Mouse (Mus musculus): ENCODE data around the gene Tdrd1.

The Tdrd1 gene

DNA sequence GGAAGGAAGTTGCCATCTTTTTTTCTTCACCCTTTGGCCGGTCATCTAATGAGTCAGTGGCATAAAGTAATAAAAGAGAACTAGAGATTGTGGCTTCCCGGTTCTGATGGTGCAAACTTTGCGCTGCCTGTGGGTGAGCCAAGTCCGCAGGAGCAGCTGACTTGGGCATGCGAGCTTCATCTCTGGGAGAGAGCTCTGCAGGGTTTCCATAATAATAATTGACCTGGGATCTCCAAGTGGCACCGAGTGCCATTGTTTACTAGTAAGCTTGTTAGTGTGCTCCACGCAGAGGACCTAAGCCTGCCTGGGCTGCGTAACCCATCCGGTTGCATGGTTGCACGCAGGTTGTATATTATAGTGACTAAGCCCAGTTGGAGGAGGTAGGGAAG lies 3.6 kb upstream of the Tdrd1 start:
- in situ Hi-C loops (cut with MboI; ENCODE audit: low sequenced_read_pairs) = no loop called here

DNA sequence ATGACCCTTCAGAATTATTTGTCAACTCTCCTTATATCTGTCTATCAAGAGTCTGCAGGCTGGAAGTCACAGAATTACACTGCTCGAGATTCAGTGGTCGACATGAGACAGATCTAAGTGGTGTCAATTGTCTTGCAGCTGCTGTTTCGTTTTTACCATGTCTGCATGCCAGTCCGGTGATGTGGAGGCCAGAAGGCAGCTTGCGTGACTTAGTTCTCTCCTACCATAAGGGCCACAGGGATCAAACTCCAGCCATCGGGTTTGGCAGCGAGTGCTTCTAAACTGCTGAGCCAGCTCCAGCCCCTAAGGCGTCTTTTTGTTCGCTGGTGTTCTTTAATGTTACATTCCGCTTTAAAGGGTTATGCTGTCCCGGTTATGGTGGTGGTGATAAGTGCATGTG lies 2.3 kb downstream of the Tdrd1 start:
- in situ Hi-C loops (cut with MboI; ENCODE audit: low sequenced_read_pairs) = no loop called here

DNA sequence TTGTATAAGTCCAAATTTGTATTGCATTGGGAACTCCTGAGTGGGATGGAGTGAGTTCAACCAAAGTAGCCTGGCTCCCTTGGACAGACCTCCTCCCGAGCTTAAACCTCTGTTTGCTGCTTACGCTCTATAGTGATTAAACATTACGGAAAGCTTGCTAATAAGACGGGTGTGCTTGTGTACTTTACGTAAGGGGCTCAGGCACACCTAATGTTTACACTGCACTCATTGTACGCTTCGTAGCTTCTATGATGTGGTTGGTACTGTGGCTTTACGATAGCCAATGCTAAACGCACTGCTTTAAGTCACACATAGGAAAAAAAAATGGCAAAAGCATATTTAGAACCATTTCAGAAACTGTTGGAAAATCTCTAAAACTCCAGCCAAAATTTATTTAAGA lies 3.3 kb downstream of the Tdrd1 start:
- in situ Hi-C loops (cut with MboI; ENCODE audit: low sequenced_read_pairs) = no loop called here

DNA sequence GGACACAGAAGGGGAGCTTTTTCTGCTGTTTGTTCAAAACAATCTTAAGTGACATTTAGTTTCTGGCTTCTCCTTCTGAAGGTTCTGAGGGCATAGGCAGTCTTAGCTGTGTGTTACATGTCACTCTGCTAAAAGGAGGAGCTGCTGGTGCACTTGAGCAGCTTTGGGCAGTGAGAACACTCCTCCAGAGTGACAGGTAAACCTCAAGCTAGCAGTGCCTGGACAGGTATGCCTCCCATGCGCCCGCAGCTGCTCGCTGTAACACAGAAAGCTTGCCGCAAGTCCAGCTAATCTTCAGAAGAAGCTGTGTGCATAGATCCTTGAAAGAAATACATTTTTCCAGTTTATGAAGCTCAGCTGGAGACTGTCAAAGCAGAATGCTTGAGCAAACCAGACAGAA lies 4.2 kb downstream of the Tdrd1 start:
- in situ Hi-C loops (cut with MboI; ENCODE audit: low sequenced_read_pairs) = no loop called here

DNA sequence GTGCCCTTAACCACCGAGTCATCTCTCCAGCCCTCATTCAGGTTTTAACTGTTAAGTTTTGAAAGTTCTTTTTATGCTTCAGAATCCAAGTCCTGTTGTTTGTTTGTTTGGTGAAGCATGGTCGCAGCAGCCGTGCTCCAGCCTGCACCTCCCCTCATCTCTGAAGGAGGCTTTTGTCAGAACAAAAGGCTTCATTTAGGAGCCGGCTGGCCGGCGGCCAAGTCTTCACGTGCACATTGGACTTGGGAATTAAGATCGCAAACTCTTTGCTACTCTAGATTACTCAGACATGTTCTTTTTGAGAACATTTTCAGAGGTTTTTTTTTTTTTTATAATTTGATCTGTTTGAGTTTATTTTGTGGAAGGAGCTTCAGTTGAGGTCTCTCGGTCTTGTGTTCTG lies 9.3 kb downstream of the Tdrd1 start:
- in situ Hi-C loops (cut with MboI; ENCODE audit: low sequenced_read_pairs) = no loop called here

DNA sequence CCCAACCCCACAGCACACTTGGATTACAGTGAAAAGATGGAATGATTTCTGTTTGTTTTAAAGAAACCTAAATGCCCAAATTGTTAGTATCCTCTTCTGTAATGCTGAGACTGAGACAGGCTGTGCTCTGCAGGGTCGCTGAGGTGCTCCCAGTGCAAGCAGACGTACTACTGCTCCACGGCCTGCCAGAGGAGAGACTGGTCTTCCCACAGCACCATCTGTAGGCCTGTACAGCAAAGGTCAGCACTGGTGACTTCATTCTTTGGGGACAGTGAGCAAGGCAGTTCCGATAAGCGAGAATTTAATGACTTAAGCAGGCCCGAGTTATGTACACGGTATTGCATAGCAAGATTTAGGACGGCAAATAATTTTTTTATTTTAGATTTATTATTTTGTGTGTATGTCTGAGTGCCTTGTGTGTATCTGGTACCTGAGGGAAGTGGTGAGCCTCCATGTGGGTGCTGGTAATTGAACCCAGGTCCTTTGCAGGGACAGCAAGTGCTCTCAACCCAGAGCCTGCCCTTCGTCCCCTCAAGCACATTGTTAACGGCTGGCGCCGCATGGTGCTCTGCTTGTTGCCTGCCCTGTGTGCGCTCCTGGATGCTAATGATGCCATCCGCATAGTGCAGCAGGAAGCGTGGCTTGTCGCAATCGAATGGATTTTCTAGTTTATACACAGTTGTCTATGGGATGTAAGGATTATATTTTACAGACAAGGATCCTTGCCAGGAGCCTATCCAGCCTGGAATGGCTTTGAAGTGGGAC lies 13.1 kb downstream of the Tdrd1 start:
- in situ Hi-C loops (cut with MboI; ENCODE audit: low sequenced_read_pairs) = no loop called here

DNA sequence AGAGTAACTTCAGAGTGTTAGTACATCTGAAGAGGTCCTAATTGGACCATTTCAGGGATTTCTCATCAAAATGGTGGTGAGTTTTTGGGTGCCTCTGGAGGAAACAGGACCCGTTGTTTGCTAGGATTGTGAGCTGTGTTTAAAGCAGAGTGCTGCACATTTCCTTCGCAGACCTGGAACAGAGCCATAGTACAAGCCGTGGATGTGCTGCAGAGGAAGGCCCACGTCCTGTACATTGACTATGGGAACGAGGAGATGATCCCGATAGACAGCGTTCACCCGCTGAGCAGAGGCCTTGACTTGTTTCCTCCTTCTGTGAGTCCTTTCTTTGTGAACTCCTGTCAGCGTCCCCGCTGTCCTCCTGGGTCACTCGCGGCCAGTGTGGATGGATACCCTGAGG lies 17.0 kb downstream of the Tdrd1 start:
- in situ Hi-C loops (cut with MboI; ENCODE audit: low sequenced_read_pairs) = no loop called here

DNA sequence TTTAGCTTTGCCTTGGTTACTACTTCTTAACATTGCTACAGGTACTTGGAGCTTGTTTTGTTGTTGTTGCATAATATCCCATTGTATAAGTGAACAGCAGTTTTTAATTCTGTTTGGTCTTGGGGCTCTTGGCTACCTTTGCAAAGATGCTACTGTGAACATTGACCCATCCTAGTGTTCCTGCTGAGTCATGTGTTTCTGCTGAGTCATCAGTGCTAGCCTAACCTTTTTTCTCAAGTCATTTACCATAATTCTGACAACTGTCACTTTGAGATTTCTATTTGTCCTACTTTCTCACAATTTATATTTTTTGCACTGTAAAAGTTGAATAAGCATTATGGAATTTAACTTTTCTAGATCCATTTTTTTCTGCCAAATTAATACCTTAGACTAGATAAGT lies 26.6 kb downstream of the Tdrd1 start:
- in situ Hi-C loops (cut with MboI; ENCODE audit: low sequenced_read_pairs) = no loop called here

DNA sequence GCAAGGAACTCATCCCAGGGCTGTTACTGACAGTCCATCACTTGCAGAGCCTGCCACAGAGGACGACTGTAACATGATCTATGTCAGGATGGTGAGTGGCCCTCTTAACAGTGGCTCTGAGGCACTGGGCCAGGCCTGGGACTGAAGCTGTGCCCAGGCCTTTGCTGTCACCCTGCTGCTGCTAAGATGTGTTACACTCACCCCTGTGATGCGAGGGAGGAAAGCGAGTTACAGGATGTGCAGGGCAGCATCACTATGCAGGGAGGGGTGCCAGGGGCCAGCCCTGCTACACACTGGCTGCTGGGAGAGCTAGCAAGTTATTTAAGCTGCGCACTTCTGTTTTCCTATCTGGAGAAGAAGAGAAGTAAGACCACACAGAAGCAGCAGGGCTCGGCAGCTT lies 30.4 kb downstream of the Tdrd1 start:
- in situ Hi-C loops (cut with MboI; ENCODE audit: low sequenced_read_pairs) = no loop called here

DNA sequence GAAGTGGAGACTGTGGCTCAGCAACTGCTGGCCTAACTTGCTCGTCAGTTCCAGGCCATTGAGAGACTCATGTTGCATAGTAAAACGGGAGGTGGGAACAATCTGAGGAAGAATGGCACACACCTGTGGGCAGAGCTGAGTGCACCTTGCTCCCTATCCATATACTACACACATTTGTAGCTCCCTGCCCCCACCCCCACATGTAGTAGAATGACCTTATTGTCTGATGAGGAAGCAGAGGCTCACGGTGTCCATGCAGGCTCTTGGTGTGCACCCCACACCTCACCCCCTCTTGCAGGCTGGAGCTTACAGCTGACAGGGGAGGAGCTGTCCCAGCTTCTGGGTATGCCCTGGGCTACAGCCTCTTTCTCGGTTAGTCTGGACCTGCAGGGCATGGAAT lies 41.7 kb downstream of the Tdrd1 start:
- in situ Hi-C loops (cut with MboI; ENCODE audit: low sequenced_read_pairs) = no loop called here

DNA sequence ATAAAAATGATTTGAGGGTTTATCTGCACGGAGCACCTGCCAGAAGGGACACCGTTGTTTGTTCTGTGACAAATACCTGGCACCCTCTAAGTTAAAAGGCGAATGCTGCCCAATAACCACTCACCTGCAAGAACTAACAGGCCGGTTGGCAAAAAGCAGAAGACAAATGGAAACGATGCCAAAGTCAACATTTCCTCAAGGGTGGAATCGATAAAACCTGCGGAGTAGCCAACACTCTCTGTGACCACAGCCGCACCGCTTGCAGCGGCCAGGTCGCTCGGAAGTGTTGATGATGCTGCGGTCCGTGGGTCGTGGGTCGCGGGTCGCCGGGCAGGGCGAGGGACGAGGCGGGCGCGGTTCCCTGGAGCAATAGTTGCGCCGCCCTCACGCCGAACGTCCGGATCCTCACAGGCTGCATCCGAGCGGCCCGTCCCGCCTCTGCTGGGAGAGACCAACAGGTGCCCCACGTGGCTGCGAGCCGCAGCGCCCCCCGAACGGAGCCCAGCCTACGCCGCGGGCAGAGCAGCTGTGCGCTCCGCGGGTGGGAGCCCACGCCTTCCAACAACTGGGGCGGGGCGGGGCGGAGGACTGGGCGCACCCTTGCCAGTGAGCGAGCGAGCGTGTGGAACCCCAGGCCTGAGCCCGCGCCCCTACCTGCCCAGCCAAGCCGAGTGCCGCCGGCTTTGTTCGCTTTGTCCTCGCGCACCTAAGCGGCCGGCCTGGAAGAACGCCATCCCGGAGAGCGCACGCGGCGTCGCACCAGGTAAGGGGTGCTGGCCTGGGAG lies 48.0 kb downstream of the Tdrd1 start, which contains the start of gene Vwa2:
TSS of gene Vwa2 (plus strand) at position 434 of the 785 bp plus-strand sequence.
- in situ Hi-C loops (cut with MboI; ENCODE audit: low sequenced_read_pairs) = no loop called here

DNA sequence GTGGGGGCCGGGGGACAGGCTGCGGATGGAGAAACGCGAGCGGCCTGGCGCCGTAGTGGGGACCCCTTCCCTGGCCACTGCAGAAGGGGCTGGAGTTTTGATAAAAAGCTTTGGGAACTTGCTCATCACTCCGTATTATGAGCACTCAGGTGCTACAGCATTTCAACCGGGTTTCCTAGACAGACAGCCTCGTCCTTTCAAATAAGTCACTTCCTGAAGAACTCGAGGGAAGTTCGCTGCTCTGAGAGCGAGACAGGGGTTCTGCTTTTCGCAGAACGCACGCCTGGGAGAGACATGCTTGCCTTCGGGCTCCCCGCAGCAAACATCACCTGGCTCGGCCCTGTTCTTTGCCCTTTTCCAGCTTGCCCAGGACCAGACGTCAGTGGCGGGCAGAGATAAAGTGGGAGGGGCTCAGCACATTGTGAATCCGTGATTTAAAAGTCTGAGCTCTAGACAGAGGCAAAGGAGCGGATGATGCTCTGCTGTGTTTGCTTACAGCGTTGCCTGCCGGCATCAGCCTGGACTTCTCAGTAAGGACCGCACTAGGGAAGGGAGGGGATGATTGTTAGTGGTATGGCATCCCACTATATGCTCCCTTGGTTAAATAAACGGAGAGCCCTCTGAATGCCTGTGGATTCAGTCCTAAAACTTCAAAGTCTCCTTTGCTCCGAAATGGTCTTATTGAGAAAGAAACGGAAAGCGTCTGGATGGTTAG lies 48.7 kb downstream of the Tdrd1 start:
- in situ Hi-C loops (cut with MboI; ENCODE audit: low sequenced_read_pairs) = no loop called here

DNA sequence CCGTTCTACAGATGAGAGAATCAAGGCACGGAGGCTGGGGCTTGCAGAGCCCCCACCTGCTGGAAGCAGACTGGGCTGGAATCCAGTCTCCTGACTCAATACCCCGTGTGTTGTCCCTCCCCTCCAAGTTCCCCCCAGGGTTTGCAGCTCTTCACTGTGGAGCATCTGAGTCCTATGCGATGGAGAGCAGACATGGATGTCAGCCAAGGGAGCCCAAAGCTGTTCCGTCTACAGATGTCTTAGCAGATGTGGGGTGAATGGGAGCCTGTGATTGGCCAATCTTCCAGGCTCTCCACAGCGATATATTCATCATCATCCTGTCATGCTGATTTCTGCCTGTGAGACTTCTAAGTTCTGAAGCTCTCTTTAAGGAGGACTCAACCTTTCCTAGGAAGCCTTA lies 51.4 kb downstream of the Tdrd1 start:
- in situ Hi-C loops (cut with MboI; ENCODE audit: low sequenced_read_pairs) = no loop called here

DNA sequence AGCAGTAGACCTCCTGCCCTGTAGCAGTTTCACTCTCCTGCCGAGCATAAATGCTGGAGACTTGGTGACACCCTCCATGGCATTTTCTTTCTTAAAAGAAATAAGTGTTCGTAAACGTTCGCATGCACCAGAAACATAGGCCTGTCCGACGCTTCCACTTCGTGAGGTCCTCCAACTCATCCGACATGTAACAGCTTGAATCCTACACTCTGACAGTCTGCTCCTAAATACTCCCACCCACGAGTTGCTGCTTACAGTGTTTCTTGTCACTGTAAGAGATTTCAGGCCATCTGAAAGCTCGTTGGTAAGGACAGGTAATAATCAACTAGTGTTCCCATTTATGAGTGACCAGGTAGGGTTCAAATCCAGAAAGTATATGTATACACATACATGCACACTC lies 61.9 kb downstream of the Tdrd1 start:
- in situ Hi-C loops (cut with MboI; ENCODE audit: low sequenced_read_pairs) = no loop called here

DNA sequence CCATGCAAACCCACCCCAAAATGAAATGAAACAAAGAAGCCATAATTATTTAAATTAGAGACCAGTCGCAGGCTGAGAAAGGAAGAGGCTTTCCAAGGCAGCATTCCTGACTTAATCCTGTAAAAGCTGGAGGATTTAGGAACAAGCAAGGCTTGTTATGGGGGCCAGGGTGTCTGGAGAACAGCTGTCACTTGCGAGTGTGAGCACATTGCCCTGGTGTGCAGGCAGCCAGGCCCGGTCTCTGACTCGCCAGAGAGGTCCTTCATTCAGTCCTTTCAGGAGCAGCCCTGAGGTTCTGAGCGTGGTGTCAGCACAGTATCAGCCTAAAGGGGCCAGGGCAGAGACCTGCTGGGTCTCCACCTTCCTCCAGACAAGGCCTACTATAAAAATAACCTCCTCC lies 62.6 kb downstream of the Tdrd1 start:
- in situ Hi-C loops (cut with MboI; ENCODE audit: low sequenced_read_pairs) = no loop called here

DNA sequence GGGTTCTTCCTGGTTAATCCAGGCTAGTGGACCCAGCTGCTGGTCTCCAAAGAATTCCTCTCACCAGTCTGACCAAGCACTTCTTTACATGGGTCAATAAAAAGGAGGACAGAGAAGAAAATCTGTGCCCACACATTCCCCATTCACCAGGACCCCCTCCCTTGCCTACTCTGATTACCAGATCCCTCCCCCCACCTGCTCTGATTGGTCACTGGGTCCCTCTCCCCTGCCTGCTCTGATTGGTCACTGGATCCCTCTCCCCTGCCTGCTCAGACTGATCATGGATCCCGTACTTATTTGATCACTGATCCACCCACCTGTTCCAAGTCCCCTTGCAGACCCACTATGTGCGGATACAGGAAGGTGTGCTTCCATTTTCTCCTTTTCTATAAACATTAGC lies 65.4 kb downstream of the Tdrd1 start:
- in situ Hi-C loops (cut with MboI; ENCODE audit: low sequenced_read_pairs) = no loop called here

DNA sequence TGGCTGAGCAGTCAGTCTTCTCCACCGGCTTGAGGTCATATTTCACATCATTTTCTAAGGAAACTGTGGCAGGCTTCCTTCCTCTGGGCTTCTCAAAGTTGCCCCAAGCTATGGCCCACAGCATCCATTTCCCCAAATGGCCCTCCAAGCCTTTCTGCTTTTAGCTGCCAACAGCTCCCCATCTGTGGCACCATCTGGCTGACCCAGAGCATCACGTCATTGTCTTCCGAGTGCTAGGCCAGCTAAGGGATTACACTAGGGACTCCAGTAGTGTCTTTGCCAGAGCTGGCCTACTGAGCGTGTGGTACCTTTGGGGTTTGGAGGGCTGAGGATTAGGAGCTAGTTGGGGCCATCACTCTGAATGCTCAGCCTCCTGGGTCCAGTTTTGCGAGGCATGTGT lies 66.6 kb downstream of the Tdrd1 start:
- in situ Hi-C loops (cut with MboI; ENCODE audit: low sequenced_read_pairs) = no loop called here

DNA sequence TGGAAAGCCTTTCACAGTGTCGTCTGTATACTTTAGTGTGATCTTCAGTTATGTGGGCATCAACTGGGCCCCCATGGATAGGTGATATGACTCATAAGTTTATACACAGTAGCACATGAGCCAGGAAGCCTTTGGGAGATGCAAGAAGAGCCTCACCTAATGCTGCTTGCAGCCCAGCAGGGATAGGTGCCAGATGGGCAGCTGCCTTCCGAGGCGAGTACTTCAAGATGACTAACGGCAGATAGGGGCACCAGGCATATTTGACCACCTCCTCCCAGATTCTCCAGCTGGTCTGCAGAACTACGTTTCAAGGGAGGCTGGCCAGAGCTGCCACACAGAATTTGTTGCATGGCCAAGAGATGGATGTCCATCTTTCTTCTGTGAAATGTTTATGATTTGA lies 67.3 kb downstream of the Tdrd1 start:
- in situ Hi-C loops (cut with MboI; ENCODE audit: low sequenced_read_pairs) = no loop called here

DNA sequence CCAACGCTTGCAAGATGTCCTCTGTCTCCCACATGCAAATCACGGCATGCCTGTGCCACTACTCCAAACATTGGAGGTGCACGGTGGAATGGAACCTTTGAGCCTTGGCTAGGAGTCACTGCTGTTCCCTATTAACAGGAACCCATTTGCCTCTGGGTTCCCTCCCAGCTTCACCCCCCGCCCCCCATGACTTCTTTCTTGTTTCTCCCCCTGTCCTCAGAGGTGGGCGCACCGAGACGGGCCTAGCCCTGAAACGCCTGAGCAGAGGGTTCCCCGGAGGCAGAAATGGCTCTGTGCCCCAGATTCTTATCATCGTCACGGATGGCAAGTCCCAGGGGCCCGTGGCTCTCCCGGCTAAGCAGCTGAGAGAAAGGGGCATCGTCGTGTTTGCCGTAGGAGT lies 71.6 kb downstream of the Tdrd1 start:
- in situ Hi-C loops (cut with MboI; ENCODE audit: low sequenced_read_pairs) = no loop called here

DNA sequence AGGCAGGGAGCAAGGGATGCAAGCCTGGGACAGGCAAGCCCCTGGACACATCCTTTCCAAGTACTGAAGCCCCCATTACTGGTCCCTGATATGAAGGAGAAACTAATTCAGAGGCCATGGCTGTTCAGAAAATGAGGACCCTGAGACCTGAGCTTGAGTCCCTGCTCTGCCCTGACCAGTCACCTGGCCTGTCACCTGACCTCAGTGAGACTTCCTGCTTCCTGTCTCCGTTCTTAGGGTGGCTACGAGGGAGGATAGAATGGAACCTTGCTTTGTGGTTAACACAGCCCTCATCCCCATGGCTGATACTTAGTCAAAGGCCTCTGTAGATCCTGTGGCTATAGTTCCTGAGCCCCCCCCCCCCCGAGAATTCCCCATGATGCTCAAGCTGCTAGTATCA lies 78.1 kb downstream of the Tdrd1 start:
- in situ Hi-C loops (cut with MboI; ENCODE audit: low sequenced_read_pairs) = loop anchor here (25.0 kb wide), 1 partner anchor 233 kb away; no protein-coding TSS in a partner anchor

DNA sequence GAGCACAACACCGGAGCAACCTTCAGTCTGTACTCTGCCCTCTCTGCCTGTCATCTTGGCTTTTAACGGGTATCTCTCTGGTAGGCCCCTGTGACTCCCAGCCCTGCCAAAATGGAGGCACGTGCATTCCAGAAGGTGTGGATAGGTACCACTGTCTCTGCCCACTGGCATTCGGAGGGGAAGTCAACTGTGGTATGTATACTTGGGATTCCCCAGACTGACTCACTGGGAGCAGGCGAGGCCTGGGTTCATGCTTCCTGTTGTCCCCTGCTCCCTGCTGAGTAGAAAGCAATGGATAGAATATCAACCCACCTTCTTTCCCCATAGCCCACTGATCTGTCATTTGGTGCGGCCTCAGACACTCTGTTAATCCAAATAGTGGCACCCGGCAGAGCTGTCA lies 79.4 kb downstream of the Tdrd1 start:
- in situ Hi-C loops (cut with MboI; ENCODE audit: low sequenced_read_pairs) = loop anchor here (25.0 kb wide), 1 partner anchor 232 kb away; no protein-coding TSS in a partner anchor

DNA sequence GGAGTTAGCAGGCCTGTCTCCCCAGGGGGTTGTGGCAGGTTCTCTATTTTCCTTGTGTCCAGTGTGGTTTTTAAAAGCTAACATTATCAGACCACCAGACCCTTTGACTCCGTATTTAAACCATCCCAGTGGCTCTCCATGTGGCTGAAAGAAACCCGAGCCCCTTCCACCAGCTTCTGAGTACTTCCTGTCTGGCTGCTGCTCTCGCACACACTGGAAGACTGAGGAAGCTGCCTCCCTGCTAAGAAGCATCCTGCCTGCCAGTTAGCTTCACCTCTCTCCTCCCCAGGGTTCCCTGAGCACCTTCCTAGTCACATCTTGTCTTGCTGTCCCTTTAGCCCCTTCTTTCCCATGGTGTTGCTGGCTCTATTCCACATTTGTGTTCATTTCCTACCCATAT lies 81.8 kb downstream of the Tdrd1 start:
- in situ Hi-C loops (cut with MboI; ENCODE audit: low sequenced_read_pairs) = loop anchor here (25.0 kb wide), 1 partner anchor 229 kb away; no protein-coding TSS in a partner anchor
